14 mouse cellular contexts compared by ENCODE assay signal in genomic region chr13:97587088-97587487, GRCm38 (mm10).
A peak's percentile ranks its signal among the peaks of the same experiment; 100 is the strongest.
DNase-seq lines count a peak whose midpoint lies in the region; ATAC-seq and TF ChIP-seq lines count a peak whose summit lies in the region.
"Had no signal": no experiment of that assay in that cellular context is flagged by ENCODE, and none has a peak within 500 bp of the region (broad histone marks: within the 10 kb centered on the region; RNA-seq: fewer than 3 reads in every experiment).

No protein-coding gene starts in this region.

- DNase-seq in kidney, adult 2 months = no peak
- DNase-seq in kidney, postnatal 14 days = no peak
- DNase-seq in A20 (ENCODE audit: low read depth, low spot score) = peak; percentile 11
- DNase-seq in MEL (ENCODE audit: low read depth, low spot score) = no peak
- no peak for DNase-seq in gastrocnemius, postnatal 25 days
- DNase-seq: adrenal gland, postnatal 36 days; cerebellum, adult 9-10 months; layer of hippocampus, adult 9-11 months had no signal

- H3K27ac ChIP-seq in kidney, adult 2 months (ENCODE audit: insufficient read depth, low read depth, low read length) = no peak overlapping the region
- H3K27ac ChIP-seq in MEL (ENCODE audit: control insufficient read depth, low read depth, low read length) = no peak overlapping the region
- no peak overlapping the region for H3K27ac ChIP-seq in neural tube, embryonic 15.5 days (replicated peaks)
- H3K27ac ChIP-seq: embryonic facial prominence, embryonic 12.5 days; limb, embryonic 12.5 days had no signal

- no peaks in the 10 kb centered on the region for H3K9me3 ChIP-seq in MEL (replicated peaks; ENCODE audit: insufficient read depth, low read length)
- H3K9me3 ChIP-seq in neural tube, embryonic 15.5 days (replicated peaks) = no peaks in the 10 kb centered on the region

- H3K4me2 ChIP-seq in neural tube, embryonic 15.5 days = no peak overlapping the region
- H3K4me2 ChIP-seq: embryonic facial prominence, embryonic 12.5 days; limb, embryonic 12.5 days had no signal

- TF ChIP-seq RAD21 in MEL (IDR thresholded peaks at IDR 0.05; ENCODE audit: low read depth, low read length) = peak; percentile 19

- H3K4me3 ChIP-seq in kidney, adult 2 months (ENCODE audit: insufficient read depth, low read depth, low read length) = no peak overlapping the region
- no peak overlapping the region for H3K4me3 ChIP-seq in MEL (ENCODE audit: control insufficient read depth in 1 of 2, insufficient read depth in 1 of 2, low read depth in 2 of 2, low read length in 2 of 2)
- no peak overlapping the region for H3K4me3 ChIP-seq in neural tube, embryonic 15.5 days (replicated peaks)
- H3K4me3 ChIP-seq: embryonic facial prominence, embryonic 12.5 days; limb, embryonic 12.5 days; midbrain, embryonic 10.5 days had no signal

- no peaks in the 10 kb centered on the region for H3K4me1 ChIP-seq in kidney, adult 2 months (ENCODE audit: control insufficient read depth, insufficient read depth, low read length)
- H3K4me1 ChIP-seq in MEL (ENCODE audit: control insufficient read depth in 1 of 2, insufficient read depth in 2 of 2, low read length in 2 of 2) = peaks cover 0 to 7% of the 10 kb centered on the region in 2 experiments; a peak in 1 of 4 replicates
- H3K4me1 ChIP-seq in neural tube, embryonic 15.5 days = no peaks in the 10 kb centered on the region

- peak; percentile 75; the same call in 1 of the 2 replicates for ATAC-seq in megakaryocyte-erythroid progenitor cell, adult 5-6 weeks (replicated peaks; ENCODE audit: low FRiP score, low TSS enrichment, poor library complexity, severe bottlenecking)
- ATAC-seq in neural tube, embryonic 15.5 days (ENCODE audit: low FRiP score) = no peak
- ATAC-seq: intestine, embryonic 16.5 days had no signal

- TF ChIP-seq POLR2A in kidney, adult 2 months (IDR thresholded peaks at IDR 0.05; ENCODE audit: low read depth, low read length) = no peak
- no peak for TF ChIP-seq POLR2A in MEL (IDR thresholded peaks at IDR 0.05; ENCODE audit: control insufficient read depth in 1 of 2, insufficient read depth in 1 of 2, low read depth in 1 of 2, low read length in 2 of 2, poor library complexity in 1 of 2)

- peak; percentile 46 for TF ChIP-seq CTCF in kidney, adult 2 months (conservative IDR thresholded peaks at IDR 0.05; ENCODE audit: insufficient read depth, insufficient read length, low read depth, low read length)
- TF ChIP-seq CTCF in MEL (IDR thresholded peaks at IDR 0.05 in 2 of 3, conservative IDR thresholded peaks at IDR 0.05 in 1 of 3; ENCODE audit: control insufficient read depth in 1 of 3, insufficient read depth in 1 of 3, low read depth in 2 of 3, low read length in 3 of 3, poor library complexity in 1 of 3, severe bottlenecking in 1 of 3) = peak; percentile 15 to 32 (median 27); a peak in 4 of 6 replicates

- H3K27me3 ChIP-seq in kidney, adult 2 months (replicated peaks; ENCODE audit: control insufficient read depth, insufficient read depth, low read length) = no peaks in the 10 kb centered on the region
- H3K27me3 ChIP-seq in MEL (ENCODE audit: control insufficient read depth in 1 of 2, insufficient read depth in 2 of 2, low read length in 2 of 2) = no peaks in the 10 kb centered on the region
- H3K27me3 ChIP-seq in neural tube, embryonic 15.5 days (replicated peaks) = no peaks in the 10 kb centered on the region
- H3K27me3 ChIP-seq: embryonic facial prominence, embryonic 12.5 days; limb, embryonic 12.5 days had no signal

- no peak for TF ChIP-seq EP300 in MEL (IDR thresholded peaks at IDR 0.05; ENCODE audit: low read depth in 1 of 2, low read length in 2 of 2)

- no peak overlapping the region for H3K9ac ChIP-seq in MEL (ENCODE audit: control insufficient read depth, low read depth, low read length, poor library complexity, severe bottlenecking)
- H3K9ac ChIP-seq in neural tube, embryonic 15.5 days (replicated peaks) = no peak overlapping the region
- H3K9ac ChIP-seq: embryonic facial prominence, embryonic 12.5 days; limb, embryonic 12.5 days had no signal

- WGBS in kidney, adult 2 months = 84% methylated on average over 1 of the region's 1 CpGs
- 68% methylated on average over 1 of the region's 1 CpGs for WGBS in neural tube, embryonic 15.5 days

- H3K36me3 ChIP-seq in kidney, adult 2 months (ENCODE audit: control insufficient read depth, insufficient read depth, low read length) = no peaks in the 10 kb centered on the region
- H3K36me3 ChIP-seq in MEL (ENCODE audit: control insufficient read depth in 1 of 2, insufficient read depth in 2 of 2, low read length in 2 of 2) = peaks cover 0 to 5% of the 10 kb centered on the region in 2 experiments; a peak in 2 of 4 replicates
- H3K36me3 ChIP-seq in neural tube, embryonic 15.5 days = no peaks in the 10 kb centered on the region
- H3K36me3 ChIP-seq: embryonic facial prominence, embryonic 12.5 days; limb, embryonic 12.5 days; midbrain, embryonic 10.5 days had no signal

- H3K79me2 ChIP-seq in MEL (ENCODE audit: control insufficient read depth, insufficient read depth, low read length, poor library complexity) = no peaks in the 10 kb centered on the region

TF ChIP-seq in MEL, 35 proteins besides CTCF, POLR2A, EP300 and RAD21:
- peak; percentile 48; the same call in 1 of the 2 replicates for TF ChIP-seq SMC3 (IDR thresholded peaks at IDR 0.05; ENCODE audit: low read depth, low read length)
- no peak for TF ChIP-seq BHLHE40 (IDR thresholded peaks at IDR 0.05; ENCODE audit: borderline replicate concordance, low read depth, low read length)
- peak; percentile 41; the same call in 1 of the 2 replicates for TF ChIP-seq ZC3H11A (IDR thresholded peaks at IDR 0.05; ENCODE audit: low read depth, low read length)
